Mouse (Mus musculus) heart, postnatal 0 days (tissue): ENCODE measurements around the gene Zgpat.

Experiments
- CTCF ChIP-seq: IDR thresholded peaks from 2 replicates; pipeline ENCODE4 v1.5.1; 2016; ENCODE audit warnings: antibody characterized with exemption, control low read depth, low read depth
- EP300 ChIP-seq: IDR thresholded peaks from 2 replicates; pipeline ENCODE4 v1.6.1; 2016; ENCODE audit warnings: antibody characterized with exemption, low read depth

- TF ChIP-seq CTCF, result no peak
- TF ChIP-seq EP300, result no peak
These were observed 48.4 kb downstream of the Zgpat start for GRCm38 (mm10) chr2:181413141-181413540.
